Mouse (Mus musculus) bone marrow, adult 2 months (tissue): ENCODE measurements at regions not wholly inside any gene's neighbourhood (a gene's known extent, or its start where the extent isn't known, plus 50 kb on each side); places are given as distances from the start of the nearest gene placed in this dataset.

Experiments used
- CTCF ChIP-seq: fragments of 200-500 bp; IDR thresholded peaks from 2 replicates; pipeline ENCODE4 v1.5.1; 2011; ENCODE audit warnings: low read length, control low read depth; ENCODE audit not compliant: control insufficient read depth, insufficient read depth
- POLR2A ChIP-seq: fragments of 200-500 bp; IDR thresholded peaks from 2 replicates; pipeline ENCODE4 v1.6.1; 2011; ENCODE audit warnings: low read depth, mild to moderate bottlenecking, control low read depth, low read length, borderline replicate concordance; ENCODE audit not compliant: control insufficient read depth

- TF ChIP-seq POLR2A (no peak), CTCF (no peak)
Observed at GRCm38 (mm10) chr3:130963625-130964024, 146.6 kb upstream of the Lef1 start.
